Mouse (Mus musculus) kidney, adult 2 months (tissue): ENCODE results near the gene Gal.

Source experiments
- CTCF ChIP-seq: fragments of 200-500 bp; conservative IDR thresholded peaks from 2 replicates; pipeline ENCODE4 v1.5.1; 2011; ENCODE audit warnings: low read depth, mild to moderate bottlenecking, control low read depth, low read length, moderate library complexity, mixed read lengths; ENCODE audit not compliant: insufficient read depth, insufficient read length
- POLR2A ChIP-seq: fragments of 200-500 bp; IDR thresholded peaks from one replicate; pipeline ENCODE4 v1.6.1; 2011; ENCODE audit warnings: low read depth, low read length, control low read depth

DNA sequence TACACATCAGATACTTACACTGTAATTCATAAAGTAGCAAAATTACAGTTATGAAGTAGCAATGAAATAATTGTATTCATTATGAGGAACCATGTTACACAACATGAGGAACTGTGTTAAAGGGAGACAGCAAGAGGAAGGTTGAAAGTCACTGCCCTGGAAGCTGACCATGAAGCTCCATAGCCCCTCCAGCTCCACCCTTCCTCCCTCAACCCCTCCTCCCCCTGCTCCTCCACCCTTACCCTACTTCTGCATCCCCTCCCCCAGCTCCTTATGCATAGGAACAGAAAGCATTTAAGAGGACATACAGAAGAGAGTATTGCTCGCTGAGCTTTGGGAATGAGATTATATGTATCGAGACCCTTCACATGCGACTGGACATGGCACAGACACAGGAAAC is 35.7 kb downstream of the Gal start:
- no peak for TF ChIP-seq CTCF
- no peak for TF ChIP-seq POLR2A
